Mouse (Mus musculus) limb, embryonic 14.5 days (tissue): ENCODE results near the gene Pawr. TPM values are rescaled to one million over a fixed set of nuclear protein-coding genes. Genes with fewer than 3 reads are reported as not detected.
A peak's percentile ranks its signal among the peaks of the same experiment; 100 is the strongest.
"Not testable (repeated sequence)": the region's sequence is repeated elsewhere in the genome, so short reads cannot be mapped to it uniquely, and the experiment has no call there.

Experiments used
- ATAC-seq: fragments of 200-750 bp; cut with Nextera tagmentation; 2 replicates; pipeline ENCODE4 v1.8.0; 2017; ENCODE audit warnings: low read depth, moderate number of reproducible peaks, moderate TSS enrichment; ENCODE audit not compliant: low FRiP score
- DNase-seq: peaks from one replicate; pipeline ENCODE4 v3.0.0-alpha.2; 2015; ENCODE audit warnings: low spot score
- H3K27ac ChIP-seq: fragments of 300-500 bp; sonication (generic); replicated peaks from 2 replicates; pipeline ENCODE4 v1.5.1; 2014; ENCODE audit warnings: low read depth, mild to moderate bottlenecking, low read length, moderate library complexity, mixed read lengths
- H3K27me3 ChIP-seq: fragments of 300-500 bp; sonication (generic); 2 replicates; pipeline ENCODE4 v1.6.1; 2014; ENCODE audit warnings: low read length, mixed read lengths; ENCODE audit not compliant: control insufficient read depth, insufficient read depth
- H3K36me3 ChIP-seq: fragments of 300-500 bp; sonication (generic); 2 replicates; pipeline ENCODE4 v1.6.1; 2014; ENCODE audit warnings: mild to moderate bottlenecking, low read length, moderate library complexity, mixed read lengths; ENCODE audit not compliant: control insufficient read depth, insufficient read depth
- H3K4me1 ChIP-seq: fragments of 300-500 bp; sonication (generic); 2 replicates; pipeline ENCODE4 v1.6.1; 2014; ENCODE audit warnings: antibody characterized with exemption, low read length, mixed read lengths; ENCODE audit not compliant: control insufficient read depth, insufficient read depth
- H3K4me2 ChIP-seq: fragments of 300-500 bp; sonication (generic); replicated peaks from 2 replicates; pipeline ENCODE4 v1.6.1; 2014; ENCODE audit warnings: low read depth, mild to moderate bottlenecking, low read length, moderate library complexity; ENCODE audit not compliant: severe bottlenecking
- H3K4me3 ChIP-seq: fragments of 300-500 bp; sonication (generic); replicated peaks from 2 replicates; pipeline ENCODE4 v1.5.1; 2014; ENCODE audit warnings: low read length
- H3K9ac ChIP-seq: fragments of 300-500 bp; sonication (generic); 2 replicates; pipeline ENCODE4 v1.6.1; 2014; ENCODE audit warnings: mild to moderate bottlenecking, low read depth, low read length, moderate library complexity; ENCODE audit not compliant: severe bottlenecking
- H3K9me3 ChIP-seq: fragments of 300-500 bp; sonication (generic); 2 replicates; pipeline ENCODE4 v1.6.1; 2016; ENCODE audit warnings: low read length; ENCODE audit not compliant: control insufficient read depth
- POLR2A ChIP-seq: fragments of 200-500 bp; IDR thresholded peaks from 2 replicates; pipeline ENCODE4 v1.8.0; 2012; ENCODE audit warnings: inconsistent platforms, mild to moderate bottlenecking, moderate library complexity, borderline replicate concordance; ENCODE audit not compliant: insufficient read depth, insufficient read length; ENCODE audit errors: extremely low read depth
- WGBS: fragments of 180-500 bp; shearing (Covaris S2); extraction: QIAGEN DNeasy Blood & Tissue Kit; methylation state at CpG from one replicate; pipeline ENCODE4 v1.1.7; 2014; 5-methylcytosine and 5-hydroxymethylcytosine counted together
- polyA plus RNA-seq, 2 experiments: library from polyadenylated mRNA; depleted of rRNA in 1 of 2; stranded (reverse) in 1 of 2; unstranded in 1 of 2; fragments of >200 nt; fragmentation: Nextera tagmentation in 1 of 2; extraction: Ambion mirVana in 1 of 2; gene quantifications; 2 replicates each; pipeline versions ENCODE4 v1.2.1 to v1.2.3; 2012 to 2014

The Pawr gene
- polyA plus RNA-seq, 2 experiments: 3.1 to 3.5 TPM

- DNase-seq: no peak
- 9% methylated on average over 15 of the region's 15 CpGs for whole genome bisulfite sequencing
Observed at GRCm38 (mm10) chr10:108433976-108434375, 102.1 kb downstream of the Pawr start.

GRCm38 (mm10) chr10:108435616-108436015 lies 103.7 kb downstream of the Pawr start:
- no peak overlapping the region for H3K9ac ChIP-seq
- DNase-seq: no peak
- no peak for TF ChIP-seq POLR2A
- no peak overlapping the region for H3K4me2 ChIP-seq
- H3K27me3 ChIP-seq: no peaks in the 10 kb centered on the region
- peaks cover 7% of the 10 kb centered on the region; the same call in 1 of the 2 replicates for H3K4me1 ChIP-seq
- WGBS: 22% methylated on average over 5 of the region's 5 CpGs
- H3K36me3 ChIP-seq: no peaks in the 10 kb centered on the region
- H3K27ac ChIP-seq: no peak overlapping the region
- no peaks in the 10 kb centered on the region for H3K9me3 ChIP-seq
- H3K4me3 ChIP-seq: no peak overlapping the region
- no peak for ATAC-seq

More at GRCm38 (mm10) chr10:108433976-108434375, 102.1 kb downstream of the Pawr start:
- no peaks in the 10 kb centered on the region for H3K36me3 ChIP-seq
- H3K4me1 ChIP-seq: peaks cover 7% of the 10 kb centered on the region; the same call in 1 of the 2 replicates
- H3K27me3 ChIP-seq: no peaks in the 10 kb centered on the region
- no peak overlapping the region for H3K9ac ChIP-seq
- ATAC-seq: no peak; the same call in 1 of the 2 replicates
- no peak for TF ChIP-seq POLR2A
- no peak overlapping the region; the same call in 1 of the 2 replicates for H3K4me3 ChIP-seq
- peak overlapping the region; percentile 22; the same call in 1 of the 2 replicates for H3K4me2 ChIP-seq
- no peak overlapping the region for H3K27ac ChIP-seq
- H3K9me3 ChIP-seq: no peaks in the 10 kb centered on the region

DNA sequence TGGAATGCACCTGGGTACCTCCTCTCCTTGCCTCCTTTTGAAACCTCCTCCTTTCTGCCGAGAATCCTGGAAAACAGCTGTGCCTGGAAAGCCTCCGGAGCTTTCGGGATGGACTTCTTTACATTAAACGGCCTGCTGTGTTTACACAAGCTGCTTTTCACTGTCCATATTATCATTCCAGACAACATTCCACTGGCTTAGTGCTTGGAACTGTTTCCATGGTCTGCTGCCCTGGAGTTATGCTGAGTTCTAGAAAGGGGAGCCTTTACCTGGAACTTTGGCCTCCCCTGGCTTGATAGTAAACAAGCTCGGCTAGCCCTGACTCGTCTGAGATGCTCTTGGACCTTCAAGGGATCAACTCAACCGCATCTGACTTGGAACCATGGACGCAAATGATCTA lies 104.4 kb downstream of the Pawr start:
- no peak for ATAC-seq
- no peak for TF ChIP-seq POLR2A
- 29% methylated on average over 8 of the region's 8 CpGs for WGBS
- H3K4me3 ChIP-seq: no peak overlapping the region
- no peak overlapping the region for H3K4me2 ChIP-seq
- H3K36me3 ChIP-seq: no peaks in the 10 kb centered on the region
- H3K9ac ChIP-seq: no peak overlapping the region
- peaks cover 7% of the 10 kb centered on the region; the same call in 1 of the 2 replicates for H3K4me1 ChIP-seq
- H3K9me3 ChIP-seq: no peaks in the 10 kb centered on the region
- DNase-seq: no peak
- H3K27ac ChIP-seq: no peak overlapping the region
- no peaks in the 10 kb centered on the region for H3K27me3 ChIP-seq

DNA sequence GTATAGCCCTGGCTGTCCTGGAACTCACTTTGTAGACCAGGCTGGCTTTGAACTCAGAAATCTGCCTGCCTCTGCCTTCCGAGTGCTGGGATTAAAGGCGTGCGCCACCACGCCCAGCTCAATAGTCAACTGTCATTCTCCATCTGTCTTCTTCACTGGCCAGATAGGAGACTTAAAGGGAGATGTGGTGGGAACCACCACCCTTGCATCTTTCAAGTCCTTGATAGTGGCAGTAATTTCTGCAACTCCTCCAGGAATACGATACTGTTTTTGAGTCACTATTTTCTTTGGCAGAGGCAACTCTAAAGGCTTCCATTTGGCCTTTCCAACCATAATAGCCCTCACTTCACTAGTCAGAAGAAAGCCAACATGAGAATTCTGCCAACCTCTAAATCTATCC lies 108.3 kb downstream of the Pawr start:
- H3K27me3 ChIP-seq, H3K4me1 ChIP-seq, H3K9me3 ChIP-seq, H3K36me3 ChIP-seq, DNase-seq, H3K27ac ChIP-seq, H3K4me3 ChIP-seq, ATAC-seq, H3K9ac ChIP-seq, H3K4me2 ChIP-seq: not testable (repeated sequence)
- 95% methylated on average over 5 of the region's 5 CpGs for WGBS

DNA sequence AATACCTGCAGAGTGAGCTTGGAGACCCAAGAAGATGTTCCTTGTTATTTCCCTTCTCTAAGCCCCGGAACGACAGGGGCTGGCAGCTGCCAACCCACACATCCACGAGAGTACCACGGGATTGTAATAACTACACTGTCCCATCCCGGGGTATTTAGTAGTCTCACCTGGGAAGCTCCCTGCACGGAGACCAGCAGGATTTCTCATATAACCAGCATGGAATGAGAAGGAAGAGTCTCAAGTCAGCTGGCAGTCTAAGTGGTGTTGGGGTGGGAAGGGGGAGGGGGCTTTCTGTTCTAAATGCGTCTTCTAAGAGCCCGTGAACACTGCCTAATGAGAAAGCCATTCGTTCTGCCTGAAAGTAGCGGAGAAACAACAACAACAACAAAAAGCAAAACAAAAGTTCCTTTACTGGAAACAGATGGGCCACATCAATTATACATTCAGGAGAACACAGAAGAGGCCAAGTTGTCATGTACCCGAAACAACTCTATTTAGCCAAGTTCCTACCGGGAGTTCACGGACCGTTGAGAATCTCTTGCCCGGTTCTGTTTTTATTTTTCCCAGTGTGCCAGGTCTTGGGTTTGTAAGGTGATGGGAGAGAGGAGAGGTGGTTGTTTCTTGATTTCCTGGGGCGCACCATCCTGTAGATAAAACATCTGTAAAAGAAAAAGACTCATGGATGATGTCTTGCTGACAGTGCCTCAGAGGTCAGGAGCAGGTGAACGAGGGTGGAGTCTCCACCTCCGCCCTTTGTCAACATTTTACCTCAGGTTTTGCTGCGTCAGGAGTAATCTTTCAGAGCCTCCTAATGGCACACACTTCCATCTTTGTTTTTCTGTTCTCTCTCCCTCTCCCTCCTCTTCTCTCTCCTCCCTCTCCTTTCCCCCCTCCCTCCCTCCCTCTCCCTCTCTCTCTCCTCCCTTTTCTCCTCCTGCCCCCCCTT lies 112.3 kb downstream of the Pawr start:
- Histone ChIP-seq H3K27me3 (no peaks in the 10 kb centered on the region), H3K4me1 (no peaks in the 10 kb centered on the region), H3K9me3 (no peaks in the 10 kb centered on the region), H3K4me2 (no peak overlapping the region), H3K9ac (no peak overlapping the region), H3K4me3 (no peak overlapping the region), H3K27ac (no peak overlapping the region), H3K36me3 (no peaks in the 10 kb centered on the region)
- 59% methylated on average over 19 of the region's 19 CpGs for WGBS
- no peak for ATAC-seq
- no peak for TF ChIP-seq POLR2A
- DNase-seq: no peak
